In genomic region chr11:72489397-72489796, GRCm38 (mm10) we compare ENCODE assay signal across 8 mouse cellular contexts. TPM values are rescaled to one million over a fixed set of nuclear protein-coding genes. Genes with fewer than 3 reads are reported as not detected.
DNase-seq lines count a peak whose midpoint lies in the region; ATAC-seq and TF ChIP-seq lines count a peak whose summit lies in the region.

No protein-coding gene starts in this region.

- H3K9ac ChIP-seq in lung, embryonic 15.5 days: peak overlapping the region; percentile 49
- peak overlapping the region; percentile 85 for H3K9ac ChIP-seq in hindbrain, postnatal 0 days (replicated peaks; ENCODE audit: low read length)
- peak overlapping the region; percentile 84 for H3K9ac ChIP-seq in neural tube, embryonic 12.5 days

- 1% methylated on average over 19 of the region's 42 CpGs for WGBS in lung, embryonic 15.5 days
- 1% methylated on average over 26 of the region's 42 CpGs for WGBS in hindbrain, postnatal 0 days
- WGBS in neural tube, embryonic 12.5 days: under 1% methylated on average over 36 of the region's 42 CpGs

- peak; percentile 6; the same call in 1 of the 2 replicates for ATAC-seq in lung, embryonic 15.5 days (ENCODE audit: borderline replicate concordance, extremely low read depth, low FRiP score, low TSS enrichment)
- ATAC-seq in hindbrain, postnatal 0 days: no peak; the same call in 1 of the 2 replicates
- ATAC-seq in neural tube, embryonic 12.5 days (ENCODE audit: low FRiP score, low read depth): peak; percentile 43

- H3K27me3 ChIP-seq in lung, embryonic 15.5 days: peaks cover 24% of the 10 kb centered on the region
- no peaks in the 10 kb centered on the region for H3K27me3 ChIP-seq in hindbrain, postnatal 0 days (ENCODE audit: insufficient read depth, low read length)
- peaks cover 30% of the 10 kb centered on the region for H3K27me3 ChIP-seq in neural tube, embryonic 12.5 days (replicated peaks)

- no peak for TF ChIP-seq CTCF in hindbrain, postnatal 0 days (IDR thresholded peaks at IDR 0.05; ENCODE audit: low read depth)

- peak; percentile 20 for DNase-seq in adrenal gland, postnatal 14 days
- DNase-seq in adrenal gland, postnatal 4 days (ENCODE audit: low spot score in 2 of 2): no peak
- no peak for DNase-seq in lung, adult 18-20 months
- no peak for DNase-seq in hindbrain, postnatal 0 days (ENCODE audit: low spot score)
- DNase-seq in frontal cortex, postnatal 36 days (ENCODE audit: low spot score in 2 of 2): no peak
- DNase-seq in thymus, postnatal 36 days: no peak

- H3K4me3 ChIP-seq in lung, embryonic 15.5 days: peak overlapping the region; percentile 67
- peak overlapping the region; percentile 73 for H3K4me3 ChIP-seq in hindbrain, postnatal 0 days (ENCODE audit: low read length)
- H3K4me3 ChIP-seq in neural tube, embryonic 12.5 days: peak overlapping the region; percentile 70

- peak overlapping the region; percentile 99 for H3K4me2 ChIP-seq in lung, embryonic 15.5 days
- H3K4me2 ChIP-seq in hindbrain, postnatal 0 days (ENCODE audit: low read depth, low read length): peak overlapping the region; percentile 77
- H3K4me2 ChIP-seq in neural tube, embryonic 12.5 days (replicated peaks): peak overlapping the region; percentile 87

- peaks cover 39% of the 10 kb centered on the region for H3K4me1 ChIP-seq in lung, embryonic 15.5 days
- peaks cover 19% of the 10 kb centered on the region for H3K4me1 ChIP-seq in hindbrain, postnatal 0 days (ENCODE audit: insufficient read depth, low read length)
- peaks cover 27% of the 10 kb centered on the region for H3K4me1 ChIP-seq in neural tube, embryonic 12.5 days

- no peaks in the 10 kb centered on the region for H3K36me3 ChIP-seq in lung, embryonic 15.5 days
- H3K36me3 ChIP-seq in hindbrain, postnatal 0 days (ENCODE audit: insufficient read depth, low read length): no peaks in the 10 kb centered on the region
- H3K36me3 ChIP-seq in neural tube, embryonic 12.5 days: no peaks in the 10 kb centered on the region

- H3K9me3 ChIP-seq in lung, embryonic 15.5 days: no peaks in the 10 kb centered on the region
- no peaks in the 10 kb centered on the region for H3K9me3 ChIP-seq in hindbrain, postnatal 0 days (ENCODE audit: low read length)
- no peaks in the 10 kb centered on the region for H3K9me3 ChIP-seq in neural tube, embryonic 12.5 days

- no peak overlapping the region; the same call in 1 of the 2 replicates for H3K27ac ChIP-seq in lung, embryonic 15.5 days
- H3K27ac ChIP-seq in hindbrain, postnatal 0 days: peak overlapping the region; percentile 79
- H3K27ac ChIP-seq in neural tube, embryonic 12.5 days: peak overlapping the region; percentile 68

RNA-seq across cellular contexts. Expression of gene Spns2, which starts 0.3 kb away (rescaled TPM):
- total RNA-seq in adrenal gland, postnatal 14 days (2021): 6.9 and 13.1 TPM in 2 replicates
- total RNA-seq in adrenal gland, postnatal 4 days (2021): 1 to 10 TPM; 8.9 to 9.6 TPM
- 5.3 and 6.4 TPM in 2 replicates for polyA plus RNA-seq in lung, embryonic 15.5 days (2015; fragmentation: Nextera tagmentation; extraction: Ambion mirVana)
- 58.5 and 66.0 TPM in 2 replicates for total RNA-seq in hindbrain, postnatal 0 days (2014; rRNA removed)
- 7.0 and 7.2 TPM in 2 replicates for polyA plus RNA-seq in hindbrain, postnatal 0 days (2015; fragmentation: Nextera tagmentation; extraction: Ambion mirVana)
- polyA plus RNA-seq in neural tube, embryonic 12.5 days (2016; fragmentation: Nextera tagmentation; extraction: Ambion mirVana): 10.1 and 13.0 TPM in 2 replicates

RNA-seq across cellular contexts. Expression of gene Mybbp1a, which starts 48.2 kb away (rescaled TPM):
- total RNA-seq in adrenal gland, postnatal 14 days (2021): 85.6 and 101 TPM in 2 replicates
- total RNA-seq in adrenal gland, postnatal 4 days (2021): 100 to 1,000 TPM; 118 to 119 TPM
- 137 and 140 TPM in 2 replicates for polyA plus RNA-seq in lung, embryonic 15.5 days (2015; fragmentation: Nextera tagmentation; extraction: Ambion mirVana)
- 28.0 and 36.1 TPM in 2 replicates for total RNA-seq in hindbrain, postnatal 0 days (2014; rRNA removed)
- 61.5 and 68.7 TPM in 2 replicates for polyA plus RNA-seq in hindbrain, postnatal 0 days (2015; fragmentation: Nextera tagmentation; extraction: Ambion mirVana)
- polyA plus RNA-seq in neural tube, embryonic 12.5 days (2016; fragmentation: Nextera tagmentation; extraction: Ambion mirVana): 105 and 111 TPM in 2 replicates

RNA-seq across cellular contexts. Expression of gene Ggt6, which starts 54.1 kb away (rescaled TPM):
- 1.7 and 2.8 TPM in 2 replicates for total RNA-seq in adrenal gland, postnatal 14 days (2021)
- 1 to 10 TPM; 3.8 to 4.7 TPM for total RNA-seq in adrenal gland, postnatal 4 days (2021)
- polyA plus RNA-seq in lung, embryonic 15.5 days (2015; fragmentation: Nextera tagmentation; extraction: Ambion mirVana): 0.14 and 0.26 TPM in 2 replicates
- not detected in 2 replicates for total RNA-seq in hindbrain, postnatal 0 days (2014; rRNA removed)
- not detected in 2 replicates for polyA plus RNA-seq in hindbrain, postnatal 0 days (2015; fragmentation: Nextera tagmentation; extraction: Ambion mirVana)
- not detected in 2 replicates for polyA plus RNA-seq in neural tube, embryonic 12.5 days (2016; fragmentation: Nextera tagmentation; extraction: Ambion mirVana)
